Mouse (Mus musculus): ENCODE results near the gene Gar1. TPM values are rescaled to one million over a fixed set of nuclear protein-coding genes. Genes with fewer than 3 reads are reported as not detected.
A peak's percentile ranks its signal among the peaks of the same experiment; 100 is the strongest.

The Gar1 gene
- 44.5 and 47.3 TPM in 2 replicates for polyA plus RNA-seq (2014; fragmentation: Nextera tagmentation; extraction: Ambion mirVana)

- peak; percentile 90 for ATAC-seq (replicated peaks; ENCODE audit: insufficient number of reproducible peaks, low FRiP score, low TSS enrichment, low read depth)
- H3K27me3 ChIP-seq (ENCODE audit: control insufficient read depth, insufficient read depth, low read length): no peaks in the 10 kb centered on the region
- H3K36me3 ChIP-seq (replicated peaks; ENCODE audit: control insufficient read depth, insufficient read depth, low read depth, low read length): no peaks in the 10 kb centered on the region; the same call in 1 of the 2 replicates
- peak within 1 kb of the TSS; percentile 93 for H3K4me3 ChIP-seq (ENCODE audit: low read depth, low read length)
- H3K9ac ChIP-seq (replicated peaks; ENCODE audit: low read length): peak within 1 kb of the TSS; percentile 88
- H3K4me2 ChIP-seq (ENCODE audit: low read depth, low read length): peak within 1 kb of the TSS; percentile 66
- 0 out of 2 replicates have a peak, but pooled peaks cover 4% of the 10 kb centered on the region for H3K4me1 ChIP-seq (ENCODE audit: control insufficient read depth, insufficient read depth, low read length)
- H3K9me3 ChIP-seq (replicated peaks; ENCODE audit: control insufficient read depth, low read length): no peaks in the 10 kb centered on the region
- DNase-seq (ENCODE audit: low spot score): peak; percentile 98
- peak within 1 kb of the TSS; percentile 79 for H3K27ac ChIP-seq (replicated peaks; ENCODE audit: low read depth, low read length)
- WGBS: under 1% methylated on average over 60 of the region's 60 CpGs
Measured at GRCm38 (mm10) chr3:129831035-129831568, at the start of gene Gar1. Gene Gar1, minus strand, starts transcription at chr3:129831396.

GRCm38 (mm10) chr3:129879913-129880312 lies 48.7 kb upstream of the Gar1 start:
- H3K36me3 ChIP-seq (replicated peaks; ENCODE audit: control insufficient read depth, insufficient read depth, low read depth, low read length): no peaks in the 10 kb centered on the region
- 85% methylated on average over 2 of the region's 2 CpGs for WGBS

GRCm38 (mm10) chr3:129879131-129879757 lies 48.0 kb upstream of the Gar1 start:
- ATAC-seq (replicated peaks; ENCODE audit: insufficient number of reproducible peaks, low FRiP score, low TSS enrichment, low read depth) (peak; percentile 73), DNase-seq (ENCODE audit: low spot score) (peak; percentile 59)
- WGBS: under 1% methylated on average over 25 of the region's 25 CpGs
- H3K4me3 ChIP-seq (ENCODE audit: low read depth, low read length): peak overlapping the region; percentile 67
- H3K4me1 ChIP-seq (ENCODE audit: control insufficient read depth, insufficient read depth, low read length): no peaks in the 10 kb centered on the region
- no peaks in the 10 kb centered on the region for H3K9me3 ChIP-seq (replicated peaks; ENCODE audit: control insufficient read depth, low read length)
- H3K27me3 ChIP-seq (ENCODE audit: control insufficient read depth, insufficient read depth, low read length): no peaks in the 10 kb centered on the region
- H3K9ac ChIP-seq (replicated peaks; ENCODE audit: low read length): peak overlapping the region; percentile 58
- H3K36me3 ChIP-seq (replicated peaks; ENCODE audit: control insufficient read depth, insufficient read depth, low read depth, low read length): no peaks in the 10 kb centered on the region
- H3K27ac ChIP-seq (replicated peaks; ENCODE audit: low read depth, low read length): no peak overlapping the region
- peak overlapping the region; percentile 77 for H3K4me2 ChIP-seq (ENCODE audit: low read depth, low read length)

More at GRCm38 (mm10) chr3:129879913-129880312, 48.7 kb upstream of the Gar1 start:
- Histone ChIP-seq H3K27me3 (ENCODE audit: control insufficient read depth, insufficient read depth, low read length) (no peaks in the 10 kb centered on the region), H3K27ac (replicated peaks; ENCODE audit: low read depth, low read length) (no peak overlapping the region), H3K4me2 (ENCODE audit: low read depth, low read length) (no peak overlapping the region), H3K4me1 (ENCODE audit: control insufficient read depth, insufficient read depth, low read length) (no peaks in the 10 kb centered on the region), H3K9ac (replicated peaks; ENCODE audit: low read length) (no peak overlapping the region), H3K9me3 (replicated peaks; ENCODE audit: control insufficient read depth, low read length) (no peaks in the 10 kb centered on the region), H3K4me3 (ENCODE audit: low read depth, low read length) (no peak overlapping the region)
- ATAC-seq (replicated peaks; ENCODE audit: insufficient number of reproducible peaks, low FRiP score, low TSS enrichment, low read depth) (no peak), DNase-seq (ENCODE audit: low spot score) (no peak)

DNA sequence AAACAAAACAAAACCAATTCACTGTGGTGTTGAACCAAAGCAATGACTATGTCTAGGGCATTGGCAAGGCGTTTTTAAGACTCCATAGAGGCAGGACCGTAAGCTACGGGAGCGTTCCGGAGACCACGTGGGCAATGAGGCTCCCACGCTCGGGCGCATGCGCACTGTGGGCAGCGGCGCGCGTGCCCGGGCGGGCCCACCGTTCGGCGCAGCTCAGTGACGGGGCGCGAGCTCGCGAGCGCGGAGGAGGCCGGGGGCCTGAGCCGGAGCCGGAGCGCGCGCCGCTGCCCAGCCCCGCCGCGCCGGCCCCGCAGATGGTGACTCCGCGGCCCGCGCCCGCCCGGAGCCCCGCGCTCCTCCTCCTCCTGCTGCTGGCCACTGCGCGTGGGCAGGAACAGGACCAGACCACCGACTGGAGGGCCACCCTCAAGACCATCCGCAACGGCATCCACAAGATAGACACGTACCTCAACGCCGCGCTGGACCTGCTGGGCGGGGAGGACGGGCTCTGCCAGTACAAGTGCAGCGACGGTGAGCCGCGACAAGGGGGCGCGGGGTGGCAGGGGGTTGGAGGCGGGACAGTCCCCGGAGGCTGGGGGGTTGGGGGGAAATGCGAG lies 47.3 kb upstream of the Gar1 start, which contains the start of gene Pla2g12a:
Gene Pla2g12a (plus strand): TSS at position 202 of the 617 bp plus-strand sequence.
- Histone ChIP-seq H3K9me3 (replicated peaks; ENCODE audit: control insufficient read depth, low read length) (no peaks in the 10 kb centered on the region), H3K4me1 (ENCODE audit: control insufficient read depth, insufficient read depth, low read length) (no peaks in the 10 kb centered on the region), H3K9ac (replicated peaks; ENCODE audit: low read length) (peak within 1 kb of the TSS; percentile 58), H3K4me2 (ENCODE audit: low read depth, low read length) (peak within 1 kb of the TSS; percentile 77), H3K4me3 (ENCODE audit: low read depth, low read length) (peak within 1 kb of the TSS; percentile 67), H3K27me3 (ENCODE audit: control insufficient read depth, insufficient read depth, low read length) (no peaks in the 10 kb centered on the region), H3K36me3 (replicated peaks; ENCODE audit: control insufficient read depth, insufficient read depth, low read depth, low read length) (no peaks in the 10 kb centered on the region), H3K27ac (replicated peaks; ENCODE audit: low read depth, low read length) (0 out of 2 replicates have a peak within 1 kb of the TSS, but pooled peaks have one; percentile 35)
- under 1% methylated on average over 50 of the region's 66 CpGs for WGBS
- ATAC-seq (replicated peaks; ENCODE audit: insufficient number of reproducible peaks, low FRiP score, low TSS enrichment, low read depth) (peak; percentile 92), DNase-seq (ENCODE audit: low spot score) (peak; percentile 94)

DNA sequence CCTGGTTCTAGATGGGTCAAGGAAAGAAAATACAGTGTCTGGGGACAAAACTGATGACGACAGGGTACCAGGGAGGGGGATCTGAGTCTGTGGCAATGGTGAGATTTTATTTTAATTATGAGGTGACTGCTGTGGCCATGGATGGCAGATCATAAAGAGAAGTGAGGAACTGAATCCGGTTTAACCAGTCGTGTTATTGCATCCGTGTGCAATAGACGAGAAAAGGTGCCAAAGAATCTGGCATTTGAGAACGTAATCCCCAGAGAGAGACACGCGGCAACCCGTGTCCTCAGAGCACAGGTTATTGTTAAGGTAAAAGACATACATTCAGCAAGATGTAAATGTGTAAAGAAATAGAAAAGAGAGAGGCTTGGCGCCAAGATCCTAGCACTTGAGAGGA lies 46.1 kb upstream of the Gar1 start:
- H3K4me3 ChIP-seq (ENCODE audit: low read depth, low read length): no peak overlapping the region
- ATAC-seq (replicated peaks; ENCODE audit: insufficient number of reproducible peaks, low FRiP score, low TSS enrichment, low read depth) (no peak), DNase-seq (ENCODE audit: low spot score) (no peak)
- no peaks in the 10 kb centered on the region for H3K27me3 ChIP-seq (ENCODE audit: control insufficient read depth, insufficient read depth, low read length)
- 91% methylated on average over 10 of the region's 10 CpGs for WGBS
- H3K9me3 ChIP-seq (replicated peaks; ENCODE audit: control insufficient read depth, low read length): no peaks in the 10 kb centered on the region
- no peak overlapping the region for H3K4me2 ChIP-seq (ENCODE audit: low read depth, low read length)
- no peak overlapping the region for H3K9ac ChIP-seq (replicated peaks; ENCODE audit: low read length)
- H3K36me3 ChIP-seq (replicated peaks; ENCODE audit: control insufficient read depth, insufficient read depth, low read depth, low read length): no peaks in the 10 kb centered on the region
- H3K27ac ChIP-seq (replicated peaks; ENCODE audit: low read depth, low read length): no peak overlapping the region
- no peaks in the 10 kb centered on the region for H3K4me1 ChIP-seq (ENCODE audit: control insufficient read depth, insufficient read depth, low read length)

DNA sequence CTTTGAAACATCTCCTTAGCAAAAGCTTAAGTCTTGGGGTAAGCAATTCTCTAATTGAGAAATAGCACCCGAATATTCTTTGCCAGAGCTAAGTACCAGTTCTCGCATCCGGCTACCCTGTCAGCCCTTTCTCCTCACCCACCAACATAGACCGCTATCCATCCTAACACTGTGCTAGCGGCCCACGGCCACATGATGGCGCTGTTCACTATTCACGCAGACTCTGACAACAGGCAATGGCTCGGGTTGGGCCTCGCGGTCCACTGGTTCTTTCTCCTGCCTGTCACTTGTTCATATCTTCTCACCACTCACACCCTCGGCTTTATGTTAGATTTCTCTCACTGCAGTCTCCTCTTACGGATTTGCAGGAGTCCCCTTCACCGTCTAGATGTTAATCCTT lies 32.5 kb upstream of the Gar1 start:
- H3K9me3 ChIP-seq (replicated peaks; ENCODE audit: control insufficient read depth, low read length): no peaks in the 10 kb centered on the region
- H3K9ac ChIP-seq (replicated peaks; ENCODE audit: low read length): no peak overlapping the region
- no peak for ATAC-seq (replicated peaks; ENCODE audit: insufficient number of reproducible peaks, low FRiP score, low TSS enrichment, low read depth)
- H3K4me3 ChIP-seq (ENCODE audit: low read depth, low read length): no peak overlapping the region
- H3K27me3 ChIP-seq (ENCODE audit: control insufficient read depth, insufficient read depth, low read length): no peaks in the 10 kb centered on the region
- H3K27ac ChIP-seq (replicated peaks; ENCODE audit: low read depth, low read length): no peak overlapping the region
- H3K4me1 ChIP-seq (ENCODE audit: control insufficient read depth, insufficient read depth, low read length): no peaks in the 10 kb centered on the region
- peak; percentile 31 for DNase-seq (ENCODE audit: low spot score)
- no peaks in the 10 kb centered on the region for H3K36me3 ChIP-seq (replicated peaks; ENCODE audit: control insufficient read depth, insufficient read depth, low read depth, low read length)
- WGBS: 48% methylated on average over 14 of the region's 14 CpGs
- H3K4me2 ChIP-seq (ENCODE audit: low read depth, low read length): no peak overlapping the region

DNA sequence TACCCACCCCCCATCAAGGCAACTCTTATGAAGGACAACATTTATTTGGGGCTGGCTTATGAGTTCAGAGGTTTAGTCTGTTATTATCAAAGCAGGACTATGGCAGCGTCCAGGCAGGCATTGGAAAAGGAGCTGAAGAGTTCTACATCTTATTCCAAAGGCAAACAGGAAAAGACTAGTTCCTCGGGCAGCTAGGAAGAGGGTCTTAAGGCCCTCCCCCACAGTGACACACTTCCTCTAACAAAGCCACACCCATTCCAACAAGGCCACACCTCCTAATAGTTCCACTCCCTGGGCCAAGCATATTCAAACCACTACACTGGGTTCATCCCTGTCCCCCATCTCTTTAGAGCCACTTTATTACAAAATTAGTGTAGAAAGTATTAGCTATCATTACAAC lies 31.4 kb upstream of the Gar1 start:
- no peaks in the 10 kb centered on the region for H3K9me3 ChIP-seq (replicated peaks; ENCODE audit: control insufficient read depth, low read length)
- H3K9ac ChIP-seq (replicated peaks; ENCODE audit: low read length): no peak overlapping the region
- WGBS: 84% methylated on average over 2 of the region's 2 CpGs
- ATAC-seq (replicated peaks; ENCODE audit: insufficient number of reproducible peaks, low FRiP score, low TSS enrichment, low read depth): no peak
- no peak overlapping the region for H3K27ac ChIP-seq (replicated peaks; ENCODE audit: low read depth, low read length)
- H3K4me1 ChIP-seq (ENCODE audit: control insufficient read depth, insufficient read depth, low read length): no peaks in the 10 kb centered on the region
- no peak overlapping the region for H3K4me2 ChIP-seq (ENCODE audit: low read depth, low read length)
- no peaks in the 10 kb centered on the region for H3K36me3 ChIP-seq (replicated peaks; ENCODE audit: control insufficient read depth, insufficient read depth, low read depth, low read length)
- DNase-seq (ENCODE audit: low spot score): no peak
- no peak overlapping the region for H3K4me3 ChIP-seq (ENCODE audit: low read depth, low read length)
- H3K27me3 ChIP-seq (ENCODE audit: control insufficient read depth, insufficient read depth, low read length): no peaks in the 10 kb centered on the region

- Histone ChIP-seq H3K4me1 (ENCODE audit: control insufficient read depth, insufficient read depth, low read length) (no peaks in the 10 kb centered on the region), H3K9ac (replicated peaks; ENCODE audit: low read length) (no peak overlapping the region), H3K4me2 (ENCODE audit: low read depth, low read length) (no peak overlapping the region), H3K9me3 (replicated peaks; ENCODE audit: control insufficient read depth, low read length) (no peaks in the 10 kb centered on the region), H3K36me3 (replicated peaks; ENCODE audit: control insufficient read depth, insufficient read depth, low read depth, low read length) (no peaks in the 10 kb centered on the region), H3K27ac (replicated peaks; ENCODE audit: low read depth, low read length) (no peak overlapping the region), H3K4me3 (ENCODE audit: low read depth, low read length) (no peak overlapping the region), H3K27me3 (ENCODE audit: control insufficient read depth, insufficient read depth, low read length) (no peaks in the 10 kb centered on the region)
- 85% methylated on average over 7 of the region's 7 CpGs for WGBS
- no peak for DNase-seq (ENCODE audit: low spot score)
- ATAC-seq (replicated peaks; ENCODE audit: insufficient number of reproducible peaks, low FRiP score, low TSS enrichment, low read depth): no peak
Measured at GRCm38 (mm10) chr3:129846846-129847245, 15.7 kb upstream of the Gar1 start.

Measured in embryonic facial prominence, embryonic 11.5 days (tissue).